Mouse (Mus musculus) ES-E14 (cell line): ENCODE data around the gene Plekhg5. TPM values are rescaled to one million over a fixed set of nuclear protein-coding genes. Genes with fewer than 3 reads are reported as not detected.
A peak's percentile ranks its signal among the peaks of the same experiment; 100 is the strongest.

Source experiments
- DNase-seq: peaks from one replicate; pipeline ENCODE4 v3.0.0-alpha.2; 2013; ENCODE audit warnings: low read depth, low spot score
- H3K27ac ChIP-seq: 2 replicates; pipeline ENCODE4 v1.5.1; 2012; ENCODE audit warnings: low read depth, mild to moderate bottlenecking, low read length, moderate library complexity, mixed read lengths; ENCODE audit not compliant: poor library complexity, insufficient read depth, severe bottlenecking
- H3K36me3 ChIP-seq: 2 replicates; pipeline ENCODE4 v1.6.1; 2012; ENCODE audit warnings: mild to moderate bottlenecking, low read length, moderate library complexity, mixed read lengths; ENCODE audit not compliant: control insufficient read depth, poor library complexity, insufficient read depth, severe bottlenecking
- H3K4me1 ChIP-seq, 2 experiments: fragments of 150-350 bp in 1 of 2; sonication (generic) in 1 of 2; 2 replicates each; pipeline ENCODE4 v1.6.1; 2012; ENCODE audit warnings: low read length in 2 of 2, mild to moderate bottlenecking in 1 of 2, mixed read lengths in 1 of 2; ENCODE audit not compliant: control insufficient read depth in 2 of 2, insufficient read depth in 2 of 2, poor library complexity in 1 of 2
- H3K4me3 ChIP-seq, 2 experiments: fragments of 150-350 bp in 1 of 2; sonication (generic) in 1 of 2; 2 replicates each; pipeline ENCODE4 v1.5.1; 2012; ENCODE audit warnings: low read length in 2 of 2, low read depth in 1 of 2, mild to moderate bottlenecking in 1 of 2, mixed read lengths in 1 of 2; ENCODE audit not compliant: insufficient read depth in 1 of 2, poor library complexity in 1 of 2, severe bottlenecking in 1 of 2
- H3K9ac ChIP-seq: 2 replicates; pipeline ENCODE4 v1.6.1; 2012; ENCODE audit warnings: low read depth, mild to moderate bottlenecking, low read length, mixed read lengths; ENCODE audit not compliant: poor library complexity, insufficient read depth, severe bottlenecking
- H3K9me3 ChIP-seq: fragments of 150-350 bp; sonication (generic); 2 replicates; pipeline ENCODE4 v1.6.1; 2012; ENCODE audit warnings: low read depth, mild to moderate bottlenecking, low read length; ENCODE audit not compliant: control insufficient read depth, insufficient read depth
- CHD2 ChIP-seq: IDR thresholded peaks from 2 replicates; pipeline ENCODE4 v1.6.1; 2014; ENCODE audit warnings: mild to moderate bottlenecking, low read depth, low read length, inconsistent platforms
- HCFC1 ChIP-seq: IDR thresholded peaks from 2 replicates; pipeline ENCODE4 v1.6.1; 2012; ENCODE audit warnings: low read length, inconsistent platforms, borderline replicate concordance; ENCODE audit not compliant: insufficient read depth
- MAFK ChIP-seq: IDR thresholded peaks from 2 replicates; pipeline ENCODE4 v1.6.1; 2014; ENCODE audit warnings: mild to moderate bottlenecking, low read depth, low read length, inconsistent platforms; ENCODE audit not compliant: insufficient read depth
- ZC3H11A ChIP-seq: IDR thresholded peaks from 2 replicates; pipeline ENCODE4 v1.6.1; 2012; ENCODE audit warnings: low read depth, mild to moderate bottlenecking, inconsistent platforms, low read length, borderline replicate concordance
- ZNF384 ChIP-seq: IDR thresholded peaks from 2 replicates; pipeline ENCODE4 v1.6.1; 2012; ENCODE audit warnings: low read depth, low read length, inconsistent platforms
- in situ Hi-C, 2 experiments: fragments of 600-800 bp; cut with MboI; formaldehyde crosslinking; loops; one replicate each; pipeline ENCODE4 v1.15.1; 2025; ENCODE audit warnings: low sequenced_read_pairs in 2 of 2, inconsistent platforms in 1 of 2; ENCODE audit not compliant: unreplicated experiment in 2 of 2
- total RNA-seq: library from RNA; depleted of rRNA; stranded (reverse); fragments of 300-350 nt; gene quantifications from 2 replicates; pipeline ENCODE4 v1.2.3, GENCODE M21; 2012

Gene Plekhg5
- total RNA-seq, 1 experiment: 37.3 TPM

GRCm38 (mm10) chr4:152128784-152129183, 56.5 kb downstream of the Plekhg5 start:
- no peak for TF ChIP-seq CHD2
- no peak for TF ChIP-seq ZC3H11A
- in situ Hi-C loops: no loop called here
- Histone ChIP-seq H3K27ac (no peak overlapping the region), H3K36me3 (no peaks in the 10 kb centered on the region), H3K4me1 (peaks cover 0 to 19% of the 10 kb centered on the region in 2 experiments; a peak in 2 of 4 replicates), H3K9me3 (no peaks in the 10 kb centered on the region), H3K9ac (no peak overlapping the region), H3K4me3 (no peak overlapping the region)
- no peak for DNase-seq

GRCm38 (mm10) chr4:152129395-152129930, 57.2 kb downstream of the Plekhg5 start:
- in situ Hi-C loops: no loop called here
- no peak overlapping the region for H3K27ac ChIP-seq
- H3K9ac ChIP-seq: no peak overlapping the region
- peaks cover 0 to 18% of the 10 kb centered on the region in 2 experiments; a peak in 2 of 4 replicates for H3K4me1 ChIP-seq
- H3K4me3 ChIP-seq: no peak overlapping the region
- TF ChIP-seq CHD2 (no peak), ZNF384 (no peak), HCFC1 (no peak), MAFK (no peak), ZC3H11A (no peak)
- no peaks in the 10 kb centered on the region for H3K36me3 ChIP-seq
- no peaks in the 10 kb centered on the region for H3K9me3 ChIP-seq
- no peak for DNase-seq

GRCm38 (mm10) chr4:152130771-152131653, 58.7 kb downstream of the Plekhg5 start:
- Histone ChIP-seq H3K9ac (peak overlapping the region; percentile 67), H3K4me1 (peaks cover 0 to 21% of the 10 kb centered on the region in 2 experiments; a peak in 2 of 4 replicates), H3K9me3 (no peaks in the 10 kb centered on the region), H3K4me3 (peak overlapping the region; percentile 68 to 75), H3K36me3 (no peaks in the 10 kb centered on the region), H3K27ac (no peak overlapping the region; the same call in 1 of the 2 replicates)
- no peak for DNase-seq
- in situ Hi-C loops: no loop called here
- no peak for TF ChIP-seq ZNF384
- TF ChIP-seq MAFK: no peak
- 0 out of 2 replicates have a peak, but pooled peaks have one; percentile 22 for TF ChIP-seq HCFC1

DNA sequence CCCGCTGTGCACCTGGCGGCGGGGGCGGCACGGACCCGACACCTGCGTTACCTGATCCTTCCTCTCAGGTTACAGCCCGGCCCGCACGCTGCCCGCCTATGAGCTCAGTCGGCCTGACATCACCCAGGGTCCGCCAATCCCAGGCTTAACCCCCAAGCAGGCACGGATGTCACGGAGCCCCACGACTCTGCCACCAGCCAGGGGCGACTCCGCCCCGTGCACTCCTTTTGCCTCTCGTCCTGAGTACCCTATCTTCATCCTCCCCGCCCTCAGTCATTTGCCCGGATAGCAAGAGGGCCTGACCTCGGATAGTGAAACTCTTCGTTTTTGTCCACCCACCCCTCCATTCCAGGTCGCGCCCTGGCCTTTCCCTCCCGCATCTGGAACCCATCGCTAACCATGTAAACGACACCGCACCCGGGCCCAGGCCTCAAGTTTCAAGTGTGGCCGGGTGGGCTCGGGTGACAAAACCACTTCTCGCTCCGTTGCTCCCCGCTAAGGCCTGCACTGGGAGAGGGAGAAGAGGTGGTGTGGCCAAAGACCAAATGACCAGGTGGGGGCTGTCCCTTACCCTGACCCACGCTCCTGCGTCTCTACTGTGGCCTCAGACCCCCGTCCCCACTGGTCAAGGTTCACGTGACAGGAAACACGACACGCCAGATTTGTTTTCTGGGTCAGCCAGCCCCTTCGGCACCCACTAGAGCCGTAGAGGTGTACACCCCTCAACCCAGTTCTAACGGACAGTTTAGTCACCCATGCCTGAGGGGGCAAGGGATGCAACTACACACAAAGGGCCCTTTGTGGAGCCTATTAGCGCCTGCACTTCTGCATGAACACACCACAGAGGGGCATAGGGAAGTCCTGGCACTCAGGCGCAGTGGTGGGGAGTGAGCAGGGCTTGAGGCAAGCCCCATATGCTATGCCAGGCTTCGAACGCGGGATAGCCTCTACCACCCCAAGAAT, 59.8 kb downstream of the Plekhg5 start:
- peak overlapping the region; percentile 67; the same call in 1 of the 2 replicates for H3K9ac ChIP-seq
- no peaks in the 10 kb centered on the region for H3K36me3 ChIP-seq
- in situ Hi-C loops: no loop called here
- peaks cover 0 to 20% of the 10 kb centered on the region in 2 experiments; a peak in 1 of 4 replicates for H3K4me1 ChIP-seq
- peak overlapping the region; percentile 68 to 75 for H3K4me3 ChIP-seq
- no peak for TF ChIP-seq CHD2
- no peak for TF ChIP-seq HCFC1
- TF ChIP-seq MAFK: no peak
- TF ChIP-seq ZNF384: no peak
- no peak for TF ChIP-seq ZC3H11A
- H3K9me3 ChIP-seq: no peaks in the 10 kb centered on the region
- DNase-seq: no peak
- H3K27ac ChIP-seq: no peak overlapping the region
